12 mouse cellular contexts compared by ENCODE assay signal in the genomic region with DNA sequence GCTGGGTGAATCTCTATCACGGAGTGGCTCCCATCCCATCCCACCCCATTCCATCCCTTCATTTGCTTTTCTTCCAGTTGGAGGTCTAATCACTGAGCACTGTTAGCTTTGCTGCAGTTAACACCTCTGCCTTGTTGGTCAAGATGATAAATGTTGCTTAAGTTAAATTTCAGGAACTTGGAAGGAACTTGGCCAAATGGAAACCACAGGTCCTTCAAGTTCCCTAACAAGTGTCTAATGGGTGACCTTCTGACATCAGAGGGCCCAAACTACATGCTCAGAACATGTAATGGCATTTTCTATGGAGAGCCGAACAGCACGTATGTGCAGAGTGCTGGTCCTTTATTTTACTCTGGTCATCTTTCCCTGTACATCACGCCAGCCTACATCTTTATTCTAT.
"Had no signal": no experiment of that assay in that cellular context is flagged by ENCODE, and none has a peak within 500 bp of the region (broad histone marks: within the 10 kb centered on the region; RNA-seq: fewer than 3 reads in every experiment).

No protein-coding gene starts in this region.

- DNase-seq: kidney, adult 11 months; kidney, adult 9 months; kidney, postnatal 10 days; liver, embryonic 13.5 days; lung, adult 18-20 months; lung, postnatal 4 days; retina, postnatal 1 day; thymus, postnatal 36 days had no signal

- H3K9me3 ChIP-seq: limb, embryonic 15.5 days; liver, embryonic 13.5 days; midbrain, embryonic 13.5 days; neural tube, embryonic 13.5 days; stomach, embryonic 15.5 days had no signal

- H3K4me3 ChIP-seq: limb, embryonic 15.5 days; liver, embryonic 13.5 days; midbrain, embryonic 13.5 days; neural tube, embryonic 13.5 days; stomach, embryonic 15.5 days had no signal

- H3K27me3 ChIP-seq: limb, embryonic 15.5 days; liver, embryonic 13.5 days; midbrain, embryonic 13.5 days; neural tube, embryonic 13.5 days; stomach, embryonic 15.5 days had no signal

- H3K4me1 ChIP-seq: limb, embryonic 15.5 days; neural tube, embryonic 13.5 days; stomach, embryonic 15.5 days had no signal

- ATAC-seq: midbrain, embryonic 13.5 days had no signal

- H3K27ac ChIP-seq: limb, embryonic 15.5 days; liver, embryonic 13.5 days; midbrain, embryonic 13.5 days; neural tube, embryonic 13.5 days; stomach, embryonic 15.5 days had no signal

- H3K4me2 ChIP-seq: limb, embryonic 15.5 days; liver, embryonic 13.5 days; midbrain, embryonic 13.5 days; neural tube, embryonic 13.5 days; stomach, embryonic 15.5 days had no signal

- H3K9ac ChIP-seq: limb, embryonic 15.5 days; liver, embryonic 13.5 days; midbrain, embryonic 13.5 days; neural tube, embryonic 13.5 days; stomach, embryonic 15.5 days had no signal

- H3K36me3 ChIP-seq: limb, embryonic 15.5 days; liver, embryonic 13.5 days; midbrain, embryonic 13.5 days; neural tube, embryonic 13.5 days; stomach, embryonic 15.5 days had no signal
